In the genomic region with DNA sequence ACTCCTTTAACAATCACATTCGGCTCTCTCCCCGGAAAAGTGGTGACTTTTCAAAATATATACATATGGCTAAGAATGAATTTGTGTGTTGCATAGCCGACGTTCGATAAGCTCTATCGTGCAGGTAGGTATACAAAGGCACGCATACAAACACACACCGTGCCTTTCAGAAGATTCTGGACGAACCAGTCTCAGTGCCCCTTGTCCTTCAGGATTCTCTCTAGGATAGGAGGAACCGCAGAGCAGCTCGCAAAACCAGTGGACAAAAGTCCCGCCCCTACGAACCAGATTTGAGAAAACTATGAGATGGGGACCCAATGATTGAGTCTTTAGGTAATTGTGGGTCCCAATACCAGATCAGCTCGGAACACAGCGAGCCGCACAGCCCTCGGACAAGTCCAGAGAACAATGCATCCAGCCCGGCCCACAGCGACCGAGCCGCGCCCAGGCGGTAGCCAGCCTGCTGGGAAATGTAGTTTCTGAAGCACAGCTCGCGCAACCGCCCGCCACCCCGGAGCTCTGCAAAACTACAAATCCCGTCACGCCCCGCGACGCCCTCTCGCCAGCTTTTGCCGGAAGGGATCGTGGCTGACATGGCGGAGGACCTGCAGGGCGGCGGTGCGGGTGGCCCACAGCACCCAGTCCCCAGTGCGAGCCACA, we compare ENCODE assay signal across 8 mouse cellular contexts. TPM values are rescaled to one million over a fixed set of nuclear protein-coding genes. Genes with fewer than 3 reads are reported as not detected.
DNase-seq lines count a peak whose midpoint lies in the region; ATAC-seq and TF ChIP-seq lines count a peak whose summit lies in the region.

Gene Snapc3, plus strand, starts transcription at position 565 of the 660 bp plus-strand sequence.

- peak within 1 kb of the TSS; percentile 96 for H3K4me3 ChIP-seq in hindbrain, embryonic 13.5 days

- H3K27ac ChIP-seq in hindbrain, embryonic 13.5 days = peak within 1 kb of the TSS; percentile 93

- H3K4me2 ChIP-seq in hindbrain, embryonic 13.5 days = peak within 1 kb of the TSS; percentile 64

- WGBS in hindbrain, embryonic 13.5 days = 1% methylated on average over 41 of the region's 41 CpGs

- H3K9me3 ChIP-seq in hindbrain, embryonic 13.5 days = no peaks in the 10 kb centered on the region

- CTCF ChIA-PET in Patski (lab: Charles Lee) = interaction anchor here (0.7 to 1.4 kb wide), 2 partner anchors 13 to 15 kb away, joined by 3 read pairs; no protein-coding TSS in a partner anchor

- H3K9ac ChIP-seq in hindbrain, embryonic 13.5 days = peak within 1 kb of the TSS; percentile 96

- no peaks in the 10 kb centered on the region for H3K27me3 ChIP-seq in Patski
- H3K27me3 ChIP-seq in hindbrain, embryonic 13.5 days = no peaks in the 10 kb centered on the region

- ATAC-seq in Patski = peak; percentile 99
- peak; percentile 99 for ATAC-seq in hindbrain, embryonic 13.5 days (ENCODE audit: low FRiP score)

- peaks cover 4% of the 10 kb centered on the region for H3K36me3 ChIP-seq in hindbrain, embryonic 13.5 days

- TF ChIP-seq CTCF in Patski (IDR thresholded peaks at IDR 0.05) = no peak

- in situ Hi-C loops in Patski (cut with MboI; ENCODE audit: low pct_unique_long_range_greater_than_20kb) = no loop called here

- DNase-seq in Patski (ENCODE audit: low read depth, low spot score) = peak; percentile 73
- peak; percentile 96 to 97 for DNase-seq in cerebellum, postnatal 14 days
- DNase-seq in frontal cortex, postnatal 14 days (ENCODE audit: low spot score in 2 of 2) = peak; percentile 92 to 96
- peak; percentile 91 to 94 for DNase-seq in layer of hippocampus, postnatal 25 days (ENCODE audit: extremely low spot score in 1 of 2, low spot score in 1 of 2)
- peak; percentile 97 for DNase-seq in lung, postnatal 25 days (ENCODE audit: low spot score)
- DNase-seq in retina, embryonic 14.5 days (ENCODE audit: low spot score) = peak; percentile 98
- peak; percentile 96 for DNase-seq in thymus, postnatal 4 days

- peaks cover 26% of the 10 kb centered on the region for H3K4me1 ChIP-seq in hindbrain, embryonic 13.5 days (replicated peaks)

- POLR2A ChIA-PET in Patski (lab: Charles Lee) = interaction anchor here (0.6 to 0.7 kb wide), 2 partner anchors 569 to 573 kb away, joined by 3 read pairs; no protein-coding TSS in a partner anchor

RNA-seq across cellular contexts. Expression of gene Snapc3, which starts in this region (rescaled TPM):
- 34.3 TPM for polyA plus RNA-seq in Patski (2021)
- 79.6 and 82.8 TPM in 2 replicates for polyA plus RNA-seq in hindbrain, embryonic 13.5 days (2015; fragmentation: Nextera tagmentation; extraction: Ambion mirVana)
- total RNA-seq in layer of hippocampus, postnatal 25 days (2021) = 10 to 100 TPM; 33.1 to 41.7 TPM

Comparison
In these comparisons a context has a peak if more than half of its experiments do, and no peak if none do; other contexts are left out.
1. Peak in every context shown above with its lines: DNase-seq, ATAC-seq, H3K4me3 ChIP-seq and H3K27ac ChIP-seq.